Mouse (Mus musculus) T-helper 2 cell (primary cell): ENCODE results near the gene Osbpl10.

Experiments
- in situ Hi-C: fragments of 300-600 bp; cut with MboI, MseI; formaldehyde crosslinking; loops from one replicate; pipeline ENCODE4 v1.15.1; 2025; ENCODE audit warnings: high pct_unique_total_duplicates

Osbpl10 gene

DNA sequence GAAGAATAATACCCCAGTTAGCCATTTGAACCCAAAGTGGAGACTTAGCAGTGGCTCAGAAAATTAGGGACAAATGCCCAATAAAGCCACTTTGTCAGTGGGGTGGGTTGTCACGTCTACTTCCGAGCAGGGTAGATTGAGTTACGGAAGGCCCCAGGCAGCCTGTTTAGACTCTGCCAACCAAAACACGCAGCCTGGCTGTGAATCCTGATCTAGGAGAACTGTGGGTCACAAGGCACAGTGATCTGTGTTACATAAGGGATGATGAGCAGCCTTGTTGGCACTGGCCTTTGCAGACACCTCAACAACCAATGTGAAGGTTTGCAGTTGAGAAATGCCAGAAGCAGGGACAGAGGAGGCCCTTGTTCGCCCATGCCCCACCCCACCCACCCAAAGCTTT is 183.2 kb downstream of the Osbpl10 start:
- in situ Hi-C loops, result no loop called here

DNA sequence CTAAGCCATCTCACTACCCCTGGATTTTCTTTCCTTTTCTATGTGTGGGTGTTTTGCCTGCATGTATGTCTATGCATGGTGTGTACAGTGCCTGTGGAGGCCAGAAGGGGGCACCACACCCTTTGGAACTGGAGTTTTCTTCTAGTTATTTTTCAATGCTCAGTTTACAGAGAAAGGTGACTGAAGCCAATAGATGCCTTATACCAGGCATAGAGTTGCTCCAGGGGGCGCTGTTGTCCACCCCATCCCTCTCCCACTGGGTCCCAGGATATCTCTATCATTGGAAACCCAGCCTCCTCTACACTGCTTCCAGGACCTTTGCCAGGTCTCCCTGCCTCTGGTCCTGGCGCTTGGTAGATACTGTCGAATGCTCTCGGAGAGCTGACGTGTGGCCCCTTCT is 184.7 kb downstream of the Osbpl10 start:
- in situ Hi-C loops, result no loop called here

GRCm38 (mm10) chr9:115163693-115164092 is 185.3 kb downstream of the Osbpl10 start:
- in situ Hi-C loops, result no loop called here

- in situ Hi-C loops, result no loop called here
Measured at GRCm38 (mm10) chr9:115164351-115164750, 186.0 kb downstream of the Osbpl10 start.

GRCm38 (mm10) chr9:115165996-115166395 is 187.6 kb downstream of the Osbpl10 start:
- in situ Hi-C loops, result no loop called here

DNA sequence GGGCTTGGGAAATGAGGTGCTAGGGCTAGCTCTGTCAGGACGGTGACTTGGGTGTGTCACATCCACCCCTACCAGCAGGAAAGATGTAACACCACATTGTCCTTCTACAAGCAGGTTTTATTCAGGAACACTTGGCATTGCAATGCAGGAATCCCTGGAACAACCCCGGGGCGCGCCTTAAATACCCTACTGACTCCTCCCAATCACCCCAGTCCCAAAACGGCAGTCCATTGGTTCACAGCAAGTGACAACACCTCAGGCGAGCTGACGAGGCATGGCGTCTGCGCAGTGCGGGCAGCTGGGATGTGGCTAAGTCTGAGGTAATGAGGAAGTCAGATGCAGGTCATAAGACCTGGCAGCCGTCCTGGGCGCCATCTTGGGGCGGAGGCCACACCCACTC is 191.2 kb downstream of the Osbpl10 start:
- in situ Hi-C loops, result no loop called here

- in situ Hi-C loops, result no loop called here
Measured at GRCm38 (mm10) chr9:115172096-115172495, 193.7 kb downstream of the Osbpl10 start.

GRCm38 (mm10) chr9:115179154-115179553 is 200.8 kb downstream of the Osbpl10 start:
- in situ Hi-C loops, result no loop called here

- in situ Hi-C loops, result no loop called here
Measured at GRCm38 (mm10) chr9:115179935-115180334, 201.6 kb downstream of the Osbpl10 start.

DNA sequence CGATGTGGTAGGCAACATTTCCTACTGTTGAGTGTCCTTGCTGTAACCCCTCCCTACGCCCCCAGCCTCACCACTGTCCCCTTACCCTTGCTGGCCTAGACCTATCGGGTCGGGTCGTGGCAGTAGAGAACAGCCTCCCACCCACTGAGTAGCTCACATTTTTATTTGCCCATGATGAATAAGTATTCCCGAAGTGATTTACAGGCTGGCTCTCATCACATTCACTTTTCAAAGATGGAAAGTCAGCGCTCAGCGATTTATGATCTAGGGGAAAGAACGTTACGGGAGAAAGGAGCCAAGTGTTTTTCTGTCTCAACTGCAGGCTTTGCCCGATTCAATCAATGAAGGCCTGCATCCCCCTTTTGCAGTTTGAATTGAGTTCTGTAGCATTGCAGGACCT is 208.0 kb downstream of the Osbpl10 start:
- in situ Hi-C loops, result no loop called here

GRCm38 (mm10) chr9:115190376-115190942 is 212.1 kb downstream of the Osbpl10 start:
- in situ Hi-C loops, result no loop called here

GRCm38 (mm10) chr9:115192890-115193289 is 214.5 kb downstream of the Osbpl10 start:
- in situ Hi-C loops, result no loop called here

GRCm38 (mm10) chr9:115197082-115197481 is 218.7 kb downstream of the Osbpl10 start:
- in situ Hi-C loops, result no loop called here

GRCm38 (mm10) chr9:115200166-115200862 is 221.9 kb downstream of the Osbpl10 start:
- in situ Hi-C loops, result no loop called here

- in situ Hi-C loops, result no loop called here
Measured at GRCm38 (mm10) chr9:115201264-115201663, 222.9 kb downstream of the Osbpl10 start.

DNA sequence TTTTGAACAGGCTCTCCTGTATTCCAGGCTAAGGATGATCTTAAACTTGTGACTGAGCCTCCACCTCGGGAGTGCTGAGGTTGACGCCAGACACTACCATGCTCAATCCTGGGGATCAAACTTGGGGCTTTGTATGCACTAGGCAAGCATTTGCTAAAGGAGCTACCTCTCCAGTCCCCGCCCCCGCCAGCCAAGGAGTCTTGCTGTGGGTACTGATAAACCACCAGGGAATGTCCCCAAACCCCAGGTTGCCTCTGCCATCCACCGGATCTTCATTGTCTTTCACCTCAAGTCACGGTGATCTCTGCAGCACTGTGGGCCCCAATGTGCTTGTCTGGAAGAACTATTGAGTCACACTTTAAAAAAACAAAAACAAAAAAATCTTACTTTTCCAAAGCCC is 224.8 kb downstream of the Osbpl10 start:
- in situ Hi-C loops, result no loop called here

- in situ Hi-C loops, result no loop called here
Measured at GRCm38 (mm10) chr9:115205491-115205890, 227.1 kb downstream of the Osbpl10 start.

- in situ Hi-C loops, result no loop called here
Measured at GRCm38 (mm10) chr9:115206219-115206618, 227.8 kb downstream of the Osbpl10 start.

- in situ Hi-C loops, result no loop called here
Measured at GRCm38 (mm10) chr9:115209737-115210136, 231.4 kb downstream of the Osbpl10 start.

- in situ Hi-C loops, result no loop called here
Measured at GRCm38 (mm10) chr9:115210535-115210934, 232.2 kb downstream of the Osbpl10 start.

DNA sequence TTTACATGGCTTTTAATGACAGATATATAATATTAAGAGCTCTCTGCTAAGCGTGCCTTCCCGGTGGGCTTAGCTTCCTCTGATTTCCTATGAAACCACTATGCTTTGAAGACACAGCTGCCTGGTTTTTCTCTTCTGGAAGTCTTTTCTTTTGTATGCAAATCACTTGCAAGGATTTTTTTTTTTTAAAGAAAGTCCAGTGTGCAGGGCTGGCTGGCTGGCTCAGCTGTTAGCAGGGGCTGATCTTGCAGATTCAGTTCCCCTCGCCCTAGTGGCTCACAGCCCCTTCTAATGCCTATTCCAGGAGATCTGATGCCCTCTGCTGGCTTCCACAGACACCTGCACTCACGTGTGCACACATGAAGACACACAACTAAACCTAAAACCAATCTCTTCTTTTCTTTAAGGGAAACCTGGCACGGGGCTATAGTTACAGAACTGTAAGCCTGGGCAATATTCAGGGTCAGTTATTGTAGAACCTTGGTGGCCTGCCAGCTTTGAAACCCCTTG is 235.4 kb downstream of the Osbpl10 start:
- in situ Hi-C loops, result no loop called here

- in situ Hi-C loops, result no loop called here
Measured at GRCm38 (mm10) chr9:115214572-115215571, 236.5 kb downstream of the Osbpl10 start.
